Mouse (Mus musculus) frontal cortex, adult 2 months (tissue): ENCODE measurements at regions not wholly inside any gene's neighbourhood (a gene's known extent, or its start where the extent isn't known, plus 50 kb on each side); places are given as distances from the start of the nearest gene placed in this dataset.

ENCODE experiments used
- DNase-seq, 2 experiments: peaks; one replicate each; pipeline ENCODE4 v3.0.0; 2022; ENCODE audit warnings: low spot score in 1 of 2; ENCODE audit errors: extremely low spot score in 1 of 2

DNA sequence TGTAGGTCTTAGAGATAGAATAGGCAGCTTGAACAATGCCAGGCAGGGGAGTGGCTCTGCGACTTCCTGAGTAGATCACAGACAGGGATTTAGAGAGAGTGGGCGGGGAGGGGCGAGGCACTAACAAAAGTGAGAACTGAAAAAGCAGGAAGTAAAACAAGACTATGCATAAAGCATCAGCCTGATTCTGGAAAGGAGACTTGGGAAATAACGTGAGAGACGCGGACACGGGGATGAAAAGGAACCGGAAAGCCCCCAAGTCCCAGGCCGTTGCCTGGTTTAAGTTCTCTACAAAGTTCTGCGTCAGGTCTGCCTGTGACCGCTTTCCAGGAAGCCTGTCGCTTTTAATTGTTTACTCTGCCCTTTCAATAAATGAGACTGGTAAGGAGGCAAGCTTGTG is 86.3 kb downstream of the D16Ertd472e start:
- no peak for DNase-seq

DNA sequence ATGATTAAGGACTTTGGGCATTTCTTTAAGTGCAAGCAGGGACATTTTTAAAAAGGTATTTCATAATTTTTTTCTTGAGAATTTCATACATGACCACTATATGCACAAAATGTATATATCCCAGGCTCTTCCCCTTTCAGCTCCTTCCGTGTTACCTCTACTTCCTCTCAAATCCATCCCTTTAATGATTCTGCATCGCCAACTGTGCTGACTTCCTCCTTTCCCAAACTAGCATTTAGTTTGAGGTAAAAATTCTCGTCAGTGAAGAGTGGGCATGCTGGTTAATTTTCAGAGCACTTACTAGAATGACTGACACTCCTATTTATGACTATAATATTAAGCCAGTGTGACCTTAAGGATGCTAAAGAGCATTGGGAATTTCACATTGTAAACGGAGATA is 86.9 kb downstream of the D16Ertd472e start:
- DNase-seq, result no peak

DNA sequence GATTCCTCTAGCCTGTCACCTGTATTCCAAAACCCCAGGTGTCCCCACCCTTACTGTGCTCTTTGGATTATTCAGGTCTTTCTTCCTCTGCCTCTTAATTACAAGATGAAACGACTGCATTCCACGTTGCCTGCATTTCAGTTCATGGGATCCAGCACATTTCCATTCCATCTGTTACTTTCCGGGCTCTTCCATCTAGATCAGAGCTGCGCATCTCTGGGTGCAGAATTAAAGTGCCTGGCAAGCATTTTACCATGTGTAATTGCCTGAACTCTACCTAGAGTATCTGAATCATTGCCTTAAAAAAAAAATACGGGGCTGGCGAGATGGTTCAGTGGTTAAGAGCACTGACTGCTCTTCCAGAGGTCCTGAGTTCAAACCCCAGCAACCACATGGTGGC is 90.0 kb downstream of the D16Ertd472e start:
- peak in 1 of 2 experiments; percentile 4 for DNase-seq

DNA sequence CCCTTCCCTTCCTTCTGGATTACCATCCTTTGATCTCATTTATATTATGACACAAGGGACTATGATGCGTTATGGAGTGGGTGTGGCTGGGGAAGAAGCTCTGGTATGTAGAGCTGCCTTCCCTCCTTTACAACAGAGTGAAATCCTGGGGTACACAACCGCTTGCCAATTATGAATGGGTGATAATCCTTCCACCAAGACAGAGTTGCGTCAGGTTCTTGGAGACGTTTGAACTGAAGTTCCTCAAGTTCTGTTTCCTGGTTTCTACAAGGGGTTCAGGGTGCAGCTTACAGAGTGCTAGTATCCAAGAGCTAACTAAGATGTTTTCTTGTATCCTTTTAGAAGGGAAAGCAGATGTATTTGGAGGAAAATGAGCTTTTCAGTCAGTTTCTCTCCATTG is 92.2 kb downstream of the D16Ertd472e start:
- DNase-seq, result no peak

DNA sequence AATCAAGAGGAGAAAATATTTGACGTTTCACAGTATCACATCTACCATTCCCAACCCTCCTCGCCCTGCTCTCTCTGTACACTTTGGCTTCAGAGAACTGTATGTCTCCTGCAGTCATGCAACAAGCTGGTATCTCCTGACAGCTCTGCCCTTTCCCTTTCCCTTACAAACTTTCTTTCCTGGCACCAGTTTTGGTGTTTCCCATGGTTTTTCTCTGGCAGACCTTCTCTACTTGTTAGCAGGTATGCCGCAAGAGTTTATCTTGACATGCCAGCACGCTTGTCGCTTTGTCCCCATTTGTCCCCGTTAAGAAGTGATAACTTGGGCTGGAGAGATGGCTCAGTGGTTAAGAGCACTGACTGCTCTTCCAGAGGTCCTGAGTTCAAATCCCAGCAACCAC is 94.9 kb downstream of the D16Ertd472e start:
- no peak for DNase-seq

DNA sequence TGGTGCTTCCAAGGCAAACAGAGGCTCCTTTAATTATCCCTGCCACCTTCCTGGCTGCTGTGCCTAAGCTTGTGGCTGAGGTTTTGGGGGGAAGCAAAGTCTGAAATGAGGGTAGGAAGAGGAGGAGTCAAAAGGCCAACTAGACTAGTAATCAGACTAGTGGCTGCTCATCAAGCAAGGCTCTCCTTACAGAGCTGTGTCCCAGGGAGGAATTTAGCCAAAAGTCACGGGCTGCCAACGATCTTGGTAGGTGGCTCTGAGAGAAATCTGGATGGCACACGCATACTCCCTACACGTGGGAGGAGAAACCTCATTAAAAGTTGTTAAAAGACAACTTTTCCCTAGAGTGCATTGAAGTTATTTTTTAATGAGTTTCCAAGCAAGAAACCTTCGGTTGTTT is 95.4 kb downstream of the D16Ertd472e start:
- no peak for DNase-seq

DNA sequence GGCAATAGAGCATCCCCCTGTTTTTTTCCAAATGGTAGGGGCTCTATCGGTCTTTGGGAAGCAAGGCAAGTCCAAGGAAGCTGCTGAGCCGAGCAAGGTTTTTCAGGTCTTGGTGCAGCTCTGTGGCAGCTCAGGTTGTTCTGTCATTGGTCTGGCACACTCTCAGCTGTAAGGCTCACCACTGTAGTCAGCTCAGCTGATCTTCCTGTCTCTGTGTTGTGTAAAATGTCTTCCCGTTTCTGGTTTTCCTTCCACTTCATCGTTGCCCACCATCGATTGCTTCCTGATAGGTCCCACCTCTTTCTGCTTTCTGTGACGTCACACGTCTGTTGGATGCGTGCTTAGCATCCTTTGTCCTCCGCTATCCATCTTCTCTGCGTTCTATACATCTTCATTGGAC is 96.2 kb downstream of the D16Ertd472e start:
- DNase-seq, result no peak

DNA sequence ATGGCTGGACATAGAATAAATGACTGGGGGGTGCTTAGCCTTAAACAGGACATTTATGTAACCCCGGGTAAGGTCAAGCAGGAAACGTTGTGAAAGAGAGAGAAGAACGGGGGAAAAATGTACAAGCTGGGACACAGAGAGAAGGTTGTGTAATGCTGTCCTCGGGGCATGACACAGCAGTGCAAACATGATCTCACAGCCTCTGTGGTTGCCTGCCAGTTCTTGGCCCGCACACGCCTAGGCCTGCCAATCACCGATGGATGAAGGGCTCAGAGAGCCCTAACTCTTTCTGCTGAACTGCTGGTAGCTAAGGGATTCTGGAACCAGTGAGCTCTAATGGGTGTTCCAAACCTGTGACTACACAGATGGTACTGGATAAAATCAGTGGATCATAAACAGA is 96.5 kb upstream of the Btg3 start:
- no peak for DNase-seq

DNA sequence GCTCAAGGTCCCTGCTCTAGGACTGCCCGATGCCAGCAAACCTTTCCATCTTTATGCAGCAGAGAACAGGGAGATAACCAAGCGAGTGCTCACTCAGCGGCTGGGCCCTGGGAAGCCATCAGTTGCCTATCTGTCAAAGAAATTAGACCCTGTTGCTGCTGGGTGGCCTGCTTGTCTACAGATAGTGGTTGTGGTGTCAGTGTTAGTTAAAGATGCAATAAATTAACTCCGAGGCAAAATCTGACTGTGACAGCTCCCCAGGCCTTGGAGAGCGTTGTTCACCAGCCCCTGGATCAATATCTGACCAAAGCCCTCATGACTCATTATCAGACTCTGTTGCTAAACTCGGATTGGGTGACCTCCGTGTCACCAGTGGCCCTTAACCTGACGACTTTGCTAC is 83.0 kb upstream of the Btg3 start:
- no peak for DNase-seq

DNA sequence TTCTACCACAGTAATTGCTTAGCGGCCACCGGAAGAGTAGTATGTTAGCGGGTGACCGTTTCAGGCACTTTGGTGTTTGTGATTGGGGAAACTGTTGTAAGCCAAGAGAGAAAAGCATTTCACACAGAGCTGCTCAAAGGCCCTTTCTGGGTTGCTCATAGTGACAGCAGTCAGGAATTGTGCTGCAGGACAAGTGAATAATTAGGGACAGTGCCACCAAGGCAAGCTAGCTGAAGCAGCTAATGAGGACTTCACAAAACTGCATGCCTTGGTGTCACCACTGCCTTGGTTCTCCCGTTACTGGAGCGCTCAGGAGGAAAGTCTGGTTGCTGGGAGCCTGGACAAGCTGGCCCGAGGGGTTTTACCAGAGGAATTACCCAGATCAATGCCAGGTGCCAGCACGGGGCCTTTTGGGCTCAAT is 80.7 kb upstream of the Btg3 start:
- DNase-seq, result peak in 1 of 2 experiments; percentile 22

DNA sequence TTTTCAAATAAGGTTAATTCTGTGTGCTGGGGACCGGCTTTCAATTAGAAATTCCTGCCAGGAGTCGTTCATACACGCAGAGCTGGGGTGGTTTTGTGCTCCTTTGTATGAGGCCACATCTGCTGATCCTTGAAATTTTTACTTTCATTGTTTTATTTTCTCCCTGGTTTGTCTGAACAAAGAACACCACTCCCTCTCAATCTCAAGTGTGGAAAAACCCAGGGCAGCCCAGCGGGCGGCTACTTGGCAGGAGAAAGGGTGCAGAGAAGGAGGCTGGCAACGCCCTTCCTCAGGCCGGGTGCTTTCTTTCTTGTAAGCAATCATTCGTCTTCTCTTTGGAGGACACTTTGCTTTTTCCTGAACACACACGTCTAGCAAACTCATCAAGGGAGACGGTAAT is 79.4 kb upstream of the Btg3 start:
- no peak for DNase-seq

DNA sequence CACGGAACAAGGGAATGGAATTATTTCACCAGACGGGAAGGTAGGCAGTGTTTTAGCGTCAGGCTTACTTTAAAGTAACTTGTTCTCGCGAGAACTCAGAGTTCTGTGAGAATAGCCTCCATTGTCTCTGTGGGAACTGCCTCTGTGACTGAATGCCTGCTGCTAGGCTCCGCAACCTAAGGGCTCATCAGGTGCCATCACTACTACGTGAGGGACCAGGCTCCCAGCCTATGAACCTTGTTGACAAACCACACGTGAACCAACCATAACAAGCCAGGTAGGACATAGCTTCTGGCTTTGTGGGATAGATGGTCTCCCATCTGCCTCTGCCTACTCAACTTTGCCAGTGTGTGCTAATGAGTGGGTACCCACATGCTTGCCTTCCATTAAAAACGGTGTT is 77.5 kb upstream of the Btg3 start:
- no peak for DNase-seq

DNA sequence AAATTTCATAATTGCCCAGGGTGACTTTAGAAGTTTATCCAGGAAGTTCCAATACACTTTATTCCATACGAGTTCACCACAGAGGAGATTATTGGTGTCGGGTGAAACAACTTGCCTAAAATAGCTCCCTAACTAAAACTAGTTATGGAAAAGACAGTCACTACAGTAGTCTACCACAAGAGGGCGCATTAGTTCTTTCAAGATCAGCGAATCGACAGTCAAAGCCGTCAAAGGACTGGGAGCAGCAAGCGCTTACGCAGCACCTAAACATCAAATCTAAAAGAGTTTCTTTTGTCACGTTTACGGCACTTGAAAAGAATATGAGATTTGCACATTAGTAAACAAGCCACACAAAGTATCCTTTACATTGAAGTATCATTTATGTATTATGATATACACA is 75.3 kb upstream of the Btg3 start:
- peak in 1 of 2 experiments; percentile 87 for DNase-seq

DNA sequence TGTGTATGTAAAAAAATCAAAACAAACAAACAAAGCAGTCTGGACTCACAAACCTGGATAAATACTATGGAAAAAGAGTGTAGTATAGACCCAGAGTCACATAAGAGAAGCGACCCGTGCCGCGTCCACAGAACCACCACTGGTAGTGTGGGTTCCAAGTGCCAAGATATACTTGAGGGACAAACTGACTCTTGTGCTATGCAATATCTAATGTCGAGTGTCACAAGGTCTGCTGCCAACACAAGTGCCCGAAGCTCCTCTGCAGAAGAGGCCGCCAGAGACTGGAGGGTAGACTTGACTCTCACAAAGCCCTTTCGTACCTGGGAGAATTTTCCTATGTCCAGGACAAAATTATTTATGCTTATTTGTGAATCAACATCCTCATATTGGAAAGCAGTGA is 74.8 kb upstream of the Btg3 start:
- no peak for DNase-seq

DNA sequence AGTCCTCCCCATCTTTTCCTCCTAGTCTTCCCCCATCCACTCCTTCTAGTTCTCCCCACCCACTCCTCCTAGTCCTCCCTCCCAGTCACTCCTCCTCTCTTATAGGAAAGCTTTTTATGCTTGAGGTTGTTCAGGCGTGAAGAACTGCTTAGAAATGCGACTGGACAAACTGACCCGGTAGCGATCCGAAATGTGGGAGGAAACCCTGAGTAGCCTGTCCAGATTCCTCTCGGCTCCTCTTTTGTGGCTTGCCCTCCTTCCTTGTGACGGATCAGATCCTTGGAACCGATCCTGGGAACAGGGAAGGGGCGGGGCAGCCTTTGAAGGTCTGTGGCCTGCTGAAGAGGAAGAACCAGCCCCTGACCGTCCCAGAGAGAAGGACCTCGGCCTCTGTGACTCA is 74.3 kb upstream of the Btg3 start:
- DNase-seq, result no peak

DNA sequence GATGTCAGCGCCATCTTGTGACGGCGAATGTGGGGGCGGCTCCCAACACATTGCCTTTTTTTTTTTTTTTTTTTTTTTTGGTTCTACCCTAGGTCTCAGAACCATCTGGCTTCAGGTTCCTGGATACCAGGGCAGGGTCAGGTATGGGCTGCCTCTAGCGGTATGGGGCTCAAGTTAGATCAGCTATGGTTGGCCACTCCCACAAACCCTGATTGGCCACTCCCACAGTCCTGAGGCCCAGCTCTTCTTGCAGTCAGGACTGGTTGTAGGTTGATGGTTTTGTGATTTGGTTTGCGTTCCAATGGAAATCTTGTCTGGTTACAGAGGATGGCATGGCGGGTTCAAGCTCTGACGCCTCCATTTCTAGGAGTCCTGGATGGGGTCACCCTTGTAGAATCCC is 72.2 kb upstream of the Btg3 start:
- no peak for DNase-seq

DNA sequence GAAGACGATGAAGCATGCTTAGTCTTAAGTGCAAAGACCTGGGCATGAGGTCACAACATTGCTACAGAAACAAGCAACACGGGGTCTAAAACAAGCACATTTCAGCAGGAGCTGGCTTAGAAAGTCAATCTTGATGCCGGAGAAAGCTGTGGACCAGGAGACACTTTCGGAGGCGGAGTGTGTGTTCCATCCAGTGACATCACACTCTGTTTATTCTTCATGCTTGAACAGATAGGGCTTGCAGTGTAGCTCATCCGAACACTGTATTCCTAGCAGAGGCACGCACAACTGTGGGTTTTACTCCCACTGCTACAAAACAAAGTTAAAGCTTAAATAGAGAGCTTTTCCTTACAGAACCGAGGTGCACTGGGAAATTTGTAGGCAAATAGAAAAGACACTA is 66.3 kb upstream of the Btg3 start:
- peak; percentile 40 to 67 for DNase-seq

DNA sequence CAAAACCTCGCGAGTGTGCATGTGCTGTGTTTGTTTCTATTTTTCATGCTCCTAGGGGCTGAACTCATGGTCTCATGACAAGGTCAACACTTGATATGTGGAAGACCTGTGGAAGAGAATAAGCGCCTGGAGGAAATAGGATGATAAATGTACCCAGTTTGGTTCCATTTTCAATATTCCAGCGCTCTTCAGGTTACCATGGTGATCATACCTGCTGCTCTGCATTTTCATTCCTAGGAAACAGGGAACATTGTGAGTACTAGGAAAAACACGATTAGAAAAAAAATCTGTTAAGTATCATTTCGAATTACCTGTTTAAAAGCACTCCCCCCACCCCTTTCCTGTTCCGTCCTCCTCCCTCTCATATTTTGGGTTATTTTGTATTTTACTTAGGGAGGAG is 65.8 kb upstream of the Btg3 start:
- DNase-seq, result no peak

DNA sequence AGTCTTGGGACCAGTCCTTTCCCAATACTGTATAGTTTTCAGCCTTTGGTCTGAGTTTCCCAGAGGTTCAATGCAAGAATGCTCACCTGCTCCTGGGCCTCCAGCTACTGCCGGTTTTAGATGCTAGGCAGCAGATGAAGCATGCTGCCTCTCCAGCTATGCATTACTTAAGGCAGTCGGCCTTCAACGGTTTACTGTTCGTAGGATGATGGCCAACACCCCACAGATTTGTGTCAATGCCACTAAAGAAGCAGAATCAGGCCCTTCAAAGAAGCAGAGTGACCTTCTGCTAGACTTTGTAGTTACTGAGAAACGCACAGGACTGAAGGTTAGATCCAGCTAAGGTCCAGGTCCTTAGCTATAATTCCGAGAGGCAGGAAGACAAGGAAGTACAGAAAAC is 65.0 kb upstream of the Btg3 start:
- no peak for DNase-seq

DNA sequence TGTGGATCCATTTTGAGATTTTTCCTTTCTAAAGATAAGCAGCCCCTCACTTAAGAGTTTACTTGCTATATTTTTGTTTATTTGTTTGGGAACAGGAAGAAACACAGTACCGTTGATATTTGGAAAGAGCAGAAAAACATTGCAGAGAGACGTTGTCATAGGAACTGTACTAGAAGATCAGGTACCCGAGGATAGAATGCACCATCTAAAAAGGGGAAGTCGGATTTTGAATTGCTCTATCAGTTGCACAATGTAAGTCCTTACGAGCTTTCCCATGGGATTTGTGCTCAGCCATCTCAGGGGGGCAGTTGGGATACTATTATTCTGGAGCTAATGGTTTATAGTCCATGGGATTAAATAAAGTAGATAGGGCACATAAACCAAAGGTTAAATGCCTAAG is 58.7 kb upstream of the Btg3 start:
- DNase-seq, result no peak

DNA sequence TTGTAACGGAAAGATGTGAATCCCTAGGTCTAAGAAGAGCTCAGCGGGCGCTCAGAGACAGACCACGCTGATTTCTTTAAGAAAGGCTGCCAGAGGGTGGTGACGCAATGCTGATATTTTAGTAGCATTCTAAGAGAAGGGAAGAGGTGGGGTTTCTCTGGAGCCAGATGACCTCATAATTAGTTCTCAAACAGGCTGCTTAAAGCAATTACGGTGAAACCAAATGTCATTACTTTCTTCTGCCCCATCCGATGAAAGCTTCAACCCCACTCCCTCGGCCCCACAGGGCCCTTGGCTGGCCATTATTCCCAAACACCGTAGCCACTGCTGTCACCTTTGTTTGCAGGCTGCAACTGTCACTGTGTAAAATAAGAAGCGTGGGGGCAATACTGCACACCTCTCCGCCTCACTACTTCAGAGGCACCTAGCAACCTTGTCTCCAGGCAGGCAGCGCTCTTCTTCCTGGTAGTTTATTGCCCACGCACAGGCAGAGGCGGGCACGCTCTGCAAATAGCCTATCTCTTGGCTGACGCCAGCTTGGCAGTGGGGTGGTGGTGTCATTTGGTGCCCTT is 50.6 kb upstream of the Btg3 start:
- DNase-seq, result peak; percentile 67 to 81
